Mouse (Mus musculus) MEL (cell line): ENCODE measurements around the gene Tab1. TPM values are rescaled to one million over a fixed set of nuclear protein-coding genes. Genes with fewer than 3 reads are reported as not detected.

Experiments
- DNase-seq: peaks from one replicate; pipeline ENCODE4 v3.0.0; 2011; ENCODE audit warnings: low read depth, low spot score
- H3K27ac ChIP-seq: 2 replicates; pipeline ENCODE4 v1.5.1; 2012; ENCODE audit warnings: low read depth, mild to moderate bottlenecking, control low read depth, low read length, moderate library complexity; ENCODE audit not compliant: control insufficient read depth
- H3K27me3 ChIP-seq, 2 experiments: fragments of 150-350 bp in 1 of 2; sonication (generic) in 1 of 2; 2 replicates each; pipeline ENCODE4 v1.6.1; 2012; ENCODE audit warnings: low read length in 2 of 2, mild to moderate bottlenecking in 2 of 2, improper control_type of control experiment in 1 of 2, moderate library complexity in 1 of 2; ENCODE audit not compliant: insufficient read depth in 2 of 2, control insufficient read depth in 1 of 2
- H3K36me3 ChIP-seq, 2 experiments: 2 replicates each; pipeline ENCODE4 v1.6.1; 2012 to 2014; ENCODE audit warnings: low read length in 2 of 2, improper control_type of control experiment in 1 of 2, inconsistent platforms in 1 of 2, mild to moderate bottlenecking in 1 of 2; ENCODE audit not compliant: insufficient read depth in 2 of 2, control insufficient read depth in 1 of 2
- H3K4me1 ChIP-seq, 2 experiments: fragments of 150-350 bp in 1 of 2; sonication (generic) in 1 of 2; 2 replicates each; pipeline ENCODE4 v1.6.1; 2012; ENCODE audit warnings: low read length in 2 of 2, improper control_type of control experiment in 1 of 2, mild to moderate bottlenecking in 1 of 2; ENCODE audit not compliant: insufficient read depth in 2 of 2, control insufficient read depth in 1 of 2
- H3K4me3 ChIP-seq, 2 experiments: fragments of 150-350 bp in 1 of 2; sonication (generic) in 1 of 2; 2 replicates each; pipeline ENCODE4 v1.5.1; 2012; ENCODE audit warnings: low read depth in 2 of 2, low read length in 2 of 2, mild to moderate bottlenecking in 2 of 2, moderate library complexity in 2 of 2, control low read depth in 1 of 2, improper control_type of control experiment in 1 of 2; ENCODE audit not compliant: control insufficient read depth in 1 of 2, insufficient read depth in 1 of 2
- H3K79me2 ChIP-seq: 2 replicates; pipeline ENCODE4 v1.6.1; 2012; ENCODE audit warnings: mild to moderate bottlenecking, low read length, moderate library complexity; ENCODE audit not compliant: control insufficient read depth, poor library complexity, insufficient read depth
- H3K9ac ChIP-seq: 2 replicates; pipeline ENCODE4 v1.6.1; 2012; ENCODE audit warnings: low read depth, mild to moderate bottlenecking, control low read depth, low read length, moderate library complexity; ENCODE audit not compliant: control insufficient read depth, poor library complexity, severe bottlenecking
- H3K9me3 ChIP-seq: fragments of 150-350 bp; sonication (generic); replicated peaks from 2 replicates; pipeline ENCODE4 v1.6.1; 2012; ENCODE audit warnings: mild to moderate bottlenecking, low read length, improper control_type of control experiment, moderate library complexity; ENCODE audit not compliant: insufficient read depth
- BHLHE40 ChIP-seq: IDR thresholded peaks from 2 replicates; pipeline ENCODE4 v1.6.1; 2012; ENCODE audit warnings: low read depth, mild to moderate bottlenecking, inconsistent platforms, low read length, improper control_type of control experiment, borderline replicate concordance
- CHD2 ChIP-seq: IDR thresholded peaks from 2 replicates; pipeline ENCODE4 v1.6.1; 2011; ENCODE audit warnings: low read length, improper control_type of control experiment
- ELF1 ChIP-seq: IDR thresholded peaks from 2 replicates; pipeline ENCODE4 v1.6.1; 2014; ENCODE audit warnings: low read depth, mild to moderate bottlenecking, inconsistent platforms, low read length, improper control_type of control experiment, moderate library complexity
- EP300 ChIP-seq, 2 experiments: IDR thresholded peaks; 2 replicates each; pipeline ENCODE4 v1.6.1; 2011; ENCODE audit warnings: improper control_type of control experiment in 2 of 2, low read length in 2 of 2, low read depth in 1 of 2, mild to moderate bottlenecking in 1 of 2
- GATA1 ChIP-seq: IDR thresholded peaks from 2 replicates; pipeline ENCODE4 v1.6.1; 2011; ENCODE audit warnings: low read depth, low read length, improper control_type of control experiment
- JUND ChIP-seq: IDR thresholded peaks from 2 replicates; pipeline ENCODE4 v1.6.1; 2011; ENCODE audit warnings: low read depth, mild to moderate bottlenecking, improper control_type of control experiment, low read length
- KAT2A ChIP-seq: conservative IDR thresholded peaks from 2 replicates; pipeline ENCODE4 v1.6.1; 2012; ENCODE audit warnings: low read depth, low read length, improper control_type of control experiment, inconsistent platforms
- MAX ChIP-seq: IDR thresholded peaks from 2 replicates; pipeline ENCODE4 v1.6.1; 2011; ENCODE audit warnings: low read length, improper control_type of control experiment
- MYB ChIP-seq: IDR thresholded peaks from 2 replicates; pipeline ENCODE4 v1.6.1; 2011; ENCODE audit warnings: mild to moderate bottlenecking, low read depth, low read length, improper control_type of control experiment
- NELFE ChIP-seq: IDR thresholded peaks from 2 replicates; pipeline ENCODE4 v1.6.1; 2011; ENCODE audit warnings: low read depth, low read length, improper control_type of control experiment
- NRF1 ChIP-seq: IDR thresholded peaks from 2 replicates; pipeline ENCODE4 v1.6.1; 2014; ENCODE audit warnings: low read depth, mild to moderate bottlenecking, inconsistent platforms, low read length, improper control_type of control experiment, moderate library complexity; ENCODE audit not compliant: poor library complexity, insufficient read depth, severe bottlenecking
- POLR2AphosphoS2 ChIP-seq: IDR thresholded peaks from 2 replicates; pipeline ENCODE4 v1.6.1; 2011; ENCODE audit warnings: low read length, improper control_type of control experiment
- RAD21 ChIP-seq: IDR thresholded peaks from 2 replicates; pipeline ENCODE4 v1.6.1; 2011; ENCODE audit warnings: mild to moderate bottlenecking, low read depth, low read length, improper control_type of control experiment
- SMC3 ChIP-seq: IDR thresholded peaks from 2 replicates; pipeline ENCODE4 v1.6.1; 2011; ENCODE audit warnings: low read depth, low read length, improper control_type of control experiment
- TBP ChIP-seq: IDR thresholded peaks from 2 replicates; pipeline ENCODE4 v1.8.0; 2011; ENCODE audit warnings: low read depth, low read length, improper control_type of control experiment
- TCF12 ChIP-seq: IDR thresholded peaks from 2 replicates; pipeline ENCODE4 v1.6.1; 2014; ENCODE audit warnings: low read depth, mild to moderate bottlenecking, inconsistent platforms, low read length, improper control_type of control experiment, moderate library complexity
- UBTF ChIP-seq: IDR thresholded peaks from 2 replicates; pipeline ENCODE4 v1.6.1; 2012; ENCODE audit warnings: low read depth, mild to moderate bottlenecking, inconsistent platforms, low read length, improper control_type of control experiment, moderate library complexity, borderline replicate concordance; ENCODE audit not compliant: insufficient read depth
- USF1 ChIP-seq: IDR thresholded peaks from 2 replicates; pipeline ENCODE4 v1.6.1; 2014; ENCODE audit warnings: low read depth, mild to moderate bottlenecking, inconsistent platforms, low read length, improper control_type of control experiment, moderate library complexity
- USF2 ChIP-seq, 2 experiments: IDR thresholded peaks; 2 replicates each; pipeline ENCODE4 v1.6.1; 2011 to 2012; ENCODE audit warnings: improper control_type of control experiment in 2 of 2, low read length in 2 of 2, borderline replicate concordance in 1 of 2, inconsistent platforms in 1 of 2, low read depth in 1 of 2, mild to moderate bottlenecking in 1 of 2; ENCODE audit not compliant: insufficient read depth in 1 of 2
- ZC3H11A ChIP-seq: IDR thresholded peaks from 2 replicates; pipeline ENCODE4 v1.6.1; 2012; ENCODE audit warnings: low read depth, mild to moderate bottlenecking, inconsistent platforms, low read length, improper control_type of control experiment
- ZKSCAN1 ChIP-seq: IDR thresholded peaks from 2 replicates; pipeline ENCODE4 v1.6.1; 2012; ENCODE audit warnings: low read depth, mild to moderate bottlenecking, inconsistent platforms, low read length, improper control_type of control experiment, moderate library complexity
- ZMIZ1 ChIP-seq: IDR thresholded peaks from 2 replicates; pipeline ENCODE4 v1.6.1; 2012; ENCODE audit warnings: low read depth, mild to moderate bottlenecking, inconsistent platforms, low read length, improper control_type of control experiment, moderate library complexity
- polyA plus RNA-seq, 2 experiments: library from polyadenylated mRNA; stranded (reverse) in 1 of 2; unstranded in 1 of 2; fragments of >175 nt in 1 of 2; fragments of >200 nt in 1 of 2; gene quantifications; 2 replicates each; pipeline versions ENCODE4 v1.2.1 to v1.2.4; 2012; ENCODE audit warnings: low replicate concordance in 2 of 2, low read depth in 1 of 2; ENCODE audit not compliant: insufficient read length in 2 of 2, insufficient read depth in 1 of 2, missing spikeins in 1 of 2
- total RNA-seq: library from RNA; depleted of rRNA; stranded (reverse); fragments of 300-350 nt; gene quantifications from 2 replicates; pipeline ENCODE4 v1.2.3, GENCODE M21; 2012

Gene Tab1
- total and polyA plus RNA-seq, 3 experiments: 23.3 to 31.1 TPM; not detected in 1

DNA sequence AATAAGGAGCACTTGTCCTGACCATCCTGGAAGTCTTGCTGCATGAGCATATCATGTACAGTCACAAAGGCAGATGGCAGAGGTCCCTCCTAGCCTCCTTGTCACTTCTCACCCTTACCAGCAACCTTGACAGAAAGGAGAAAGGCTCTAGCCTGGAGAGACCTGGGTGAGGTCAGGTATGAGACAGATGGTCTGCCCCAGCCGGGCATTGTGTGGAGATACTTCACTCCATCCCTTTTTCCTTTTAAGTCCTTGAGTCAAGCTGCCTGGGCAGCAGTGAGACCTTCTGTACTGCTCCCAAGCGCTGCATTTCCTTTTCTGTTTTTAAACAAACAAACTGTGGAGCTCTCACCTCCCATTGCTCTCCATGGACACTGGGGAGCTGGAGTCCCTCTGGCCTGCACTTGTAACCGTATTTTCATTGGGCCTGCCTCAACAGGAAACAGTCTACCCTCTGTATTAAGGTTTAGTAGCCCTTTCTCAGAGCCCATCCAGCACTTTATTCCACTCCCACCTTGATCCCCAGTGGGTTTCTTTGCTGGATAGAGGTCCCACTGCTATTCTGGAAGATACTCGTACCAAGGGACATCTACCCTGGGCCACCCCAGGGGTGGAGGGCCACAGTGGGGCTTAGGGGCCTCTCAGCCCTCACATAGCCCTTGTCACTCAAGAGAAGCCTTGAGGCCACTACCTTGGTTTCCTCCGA is 25.2 kb downstream of the Tab1 start:
- peaks cover 0 to 4% of the 10 kb centered on the region in 2 experiments; a peak in 1 of 4 replicates for H3K36me3 ChIP-seq

DNA sequence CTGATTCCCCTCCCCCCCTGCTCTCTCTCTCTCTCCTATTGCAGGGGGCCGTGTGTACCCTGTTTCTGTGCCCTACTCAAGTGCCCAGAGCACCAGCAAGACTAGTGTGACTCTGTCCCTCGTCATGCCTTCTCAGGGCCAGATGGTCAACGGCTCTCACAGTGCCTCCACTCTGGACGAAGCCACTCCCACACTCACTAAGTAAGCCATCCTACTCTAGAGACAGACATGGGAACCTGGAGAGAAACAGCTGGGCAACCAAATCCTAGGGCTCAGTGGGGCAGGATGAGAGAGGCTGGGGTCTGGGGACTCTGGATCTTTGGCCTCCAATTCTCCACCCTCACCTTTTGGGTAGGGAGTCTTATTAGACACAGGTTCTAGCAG is 25.8 kb downstream of the Tab1 start:
- DNase-seq: no peak
- TF ChIP-seq KAT2A (no peak), POLR2AphosphoS2 (no peak), CHD2 (no peak), EP300 (IDR thresholded peaks at IDR 0.05; ENCODE audit: low read depth in 1 of 2, low read length in 2 of 2) (no peak), UBTF (no peak), NRF1 (no peak), TBP (no peak), ZKSCAN1 (no peak), BHLHE40 (no peak), JUND (no peak), TCF12 (no peak), NELFE (no peak), GATA1 (no peak), RAD21 (no peak), MAX (no peak), MYB (no peak), USF1 (no peak), ELF1 (no peak)
- Histone ChIP-seq H3K27ac (no peak overlapping the region), H3K4me1 (no peaks in the 10 kb centered on the region), H3K4me3 (no peak overlapping the region), H3K9me3 (no peaks in the 10 kb centered on the region), H3K27me3 (no peaks in the 10 kb centered on the region), H3K9ac (no peak overlapping the region), H3K79me2 (no peaks in the 10 kb centered on the region), H3K36me3 (peaks cover 0 to 4% of the 10 kb centered on the region in 2 experiments; a peak in 1 of 4 replicates)

More for the DNA sequence above, 25.2 kb downstream of the Tab1 start:
- TF ChIP-seq GATA1 (no peak), TBP (no peak), SMC3 (no peak), MAX (no peak), USF1 (no peak), ZMIZ1 (no peak), USF2 (IDR thresholded peaks at IDR 0.05; ENCODE audit: borderline replicate concordance in 1 of 2, insufficient read depth in 1 of 2, low read depth in 1 of 2, low read length in 2 of 2) (no peak), UBTF (no peak), ZC3H11A (no peak)
- H3K27me3 ChIP-seq: no peaks in the 10 kb centered on the region
- H3K9ac ChIP-seq: no peak overlapping the region
- no peak overlapping the region for H3K4me3 ChIP-seq
- no peaks in the 10 kb centered on the region for H3K9me3 ChIP-seq
- no peak for DNase-seq
- H3K27ac ChIP-seq: no peak overlapping the region
- H3K79me2 ChIP-seq: no peaks in the 10 kb centered on the region
- no peaks in the 10 kb centered on the region for H3K4me1 ChIP-seq
